Mouse (Mus musculus) spleen, postnatal 10 days (tissue): ENCODE results near the gene Col8a2.

ENCODE experiments used
- DNase-seq, 2 experiments: peaks; one replicate each; pipeline ENCODE4 v3.0.0; 2021 to 2022; ENCODE audit warnings: low spot score in 2 of 2

The Col8a2 gene

DNA sequence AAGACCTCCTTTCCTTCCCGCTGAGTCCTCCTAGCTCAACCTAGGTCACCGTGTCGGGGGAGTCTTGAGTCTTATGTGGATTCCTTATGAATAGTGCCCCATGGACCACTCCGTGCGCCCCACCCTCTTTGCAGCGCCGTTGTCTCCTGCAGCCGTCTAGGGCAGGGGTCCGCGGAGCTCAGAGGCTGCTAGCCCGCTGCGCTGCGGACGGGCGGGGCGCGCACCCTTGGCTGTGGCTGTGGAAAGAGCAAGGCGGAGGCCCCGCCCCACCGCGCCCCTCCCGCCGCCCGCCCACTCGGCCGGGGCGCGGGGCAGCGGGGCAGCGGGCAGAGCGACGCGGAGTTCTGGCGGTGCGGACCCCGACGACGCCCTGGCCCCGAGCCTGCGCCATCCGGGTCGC is at the start of gene Col8a2:
TSS of gene Col8a2 (plus strand) at position 302 of the 400 bp plus-strand sequence.
- no peak for DNase-seq

DNA sequence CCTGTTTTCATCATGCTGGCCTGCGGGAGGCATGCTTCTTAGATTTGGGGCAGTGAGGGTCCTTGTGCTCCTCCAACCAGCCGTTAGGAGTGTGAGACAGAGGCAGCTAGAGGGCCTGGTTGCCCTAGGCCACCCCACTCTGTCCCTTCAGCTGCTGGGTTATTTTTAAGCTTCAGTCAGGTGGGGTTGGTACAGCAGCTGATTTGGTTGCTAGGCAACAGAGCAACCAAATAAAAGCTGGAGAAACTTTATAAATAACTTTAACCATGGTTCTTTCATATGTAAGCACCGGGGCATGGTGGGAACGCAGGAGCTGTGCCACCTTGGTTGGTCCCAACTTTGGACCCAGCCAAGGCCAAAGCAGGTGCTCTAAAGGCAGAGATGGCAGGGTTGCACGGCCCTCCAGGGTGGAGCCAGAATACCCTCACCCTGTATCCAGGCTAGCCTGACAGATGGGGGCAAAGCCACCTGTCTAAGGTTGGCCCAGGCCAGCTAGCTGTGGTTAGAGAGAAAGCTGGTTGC is 48.8 kb upstream of the Col8a2 start:
- no peak for DNase-seq

DNA sequence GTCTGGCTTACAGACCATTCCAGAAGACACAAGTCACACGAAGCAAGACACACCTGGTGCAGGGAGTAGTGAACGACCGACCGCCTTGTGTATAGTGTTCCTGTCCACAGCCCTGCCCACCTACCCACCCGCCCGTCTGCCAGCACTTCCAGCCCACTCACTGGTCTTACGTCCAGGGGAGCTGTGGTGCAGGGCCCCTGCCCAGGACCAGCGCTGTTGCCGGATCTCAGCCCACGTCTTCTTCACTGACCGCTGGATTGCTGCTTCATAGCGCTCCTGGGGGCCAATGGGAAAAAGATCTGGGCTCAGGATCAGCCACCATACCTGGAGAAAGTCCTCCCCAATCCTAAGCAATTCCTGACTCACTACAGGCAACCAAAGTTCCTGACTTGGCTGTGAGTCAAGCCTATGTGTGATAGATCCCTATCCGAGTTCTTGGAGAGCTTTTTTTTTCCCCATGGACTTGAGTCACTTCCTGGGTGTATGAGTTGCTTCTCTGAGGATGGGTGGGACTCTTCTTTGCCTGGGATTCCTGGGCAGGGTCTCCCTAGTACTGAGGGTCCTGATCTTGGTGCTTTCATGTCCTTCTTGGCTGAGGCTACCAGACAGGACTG is 46.6 kb upstream of the Col8a2 start:
- DNase-seq = no peak

DNA sequence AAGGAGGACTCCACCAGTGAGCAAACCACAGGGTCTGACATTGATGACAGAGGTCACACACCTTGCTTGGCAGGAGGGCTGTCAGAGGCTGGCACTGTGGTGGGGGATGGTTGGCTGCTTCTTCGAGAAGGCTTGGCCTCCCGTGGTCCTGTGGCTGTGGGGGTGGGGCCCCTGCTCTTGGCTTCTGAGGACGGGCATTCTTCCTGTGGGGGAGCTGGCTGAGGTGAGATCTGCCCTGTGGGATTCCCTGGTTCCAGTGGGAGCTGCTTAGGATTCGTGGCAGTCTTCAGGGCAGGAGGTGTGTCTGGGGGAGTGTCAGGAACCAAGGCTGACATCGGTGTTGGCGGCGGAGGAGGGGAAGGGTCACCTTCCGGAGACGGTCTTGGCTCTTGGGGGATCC is 44.6 kb upstream of the Col8a2 start:
- DNase-seq = no peak

DNA sequence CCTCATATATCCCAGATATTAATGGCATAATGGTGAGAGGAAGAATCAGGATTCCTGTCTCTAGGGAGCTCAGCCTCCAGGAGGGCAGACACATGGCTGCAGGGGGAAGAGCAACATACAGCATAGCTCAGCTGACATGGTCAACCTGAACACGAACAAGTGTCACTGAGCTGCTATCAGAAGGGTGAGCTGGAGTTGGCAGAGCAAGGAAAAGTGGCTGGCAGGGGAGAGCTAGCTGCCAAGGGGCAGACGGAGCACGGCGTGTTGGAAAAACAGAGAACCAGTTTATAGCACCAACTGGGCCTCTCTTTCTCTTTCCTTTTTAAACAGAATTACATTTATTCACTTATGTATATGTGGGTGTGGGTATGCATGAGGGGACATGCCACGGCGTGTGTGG is 44.1 kb upstream of the Col8a2 start:
- no peak for DNase-seq

DNA sequence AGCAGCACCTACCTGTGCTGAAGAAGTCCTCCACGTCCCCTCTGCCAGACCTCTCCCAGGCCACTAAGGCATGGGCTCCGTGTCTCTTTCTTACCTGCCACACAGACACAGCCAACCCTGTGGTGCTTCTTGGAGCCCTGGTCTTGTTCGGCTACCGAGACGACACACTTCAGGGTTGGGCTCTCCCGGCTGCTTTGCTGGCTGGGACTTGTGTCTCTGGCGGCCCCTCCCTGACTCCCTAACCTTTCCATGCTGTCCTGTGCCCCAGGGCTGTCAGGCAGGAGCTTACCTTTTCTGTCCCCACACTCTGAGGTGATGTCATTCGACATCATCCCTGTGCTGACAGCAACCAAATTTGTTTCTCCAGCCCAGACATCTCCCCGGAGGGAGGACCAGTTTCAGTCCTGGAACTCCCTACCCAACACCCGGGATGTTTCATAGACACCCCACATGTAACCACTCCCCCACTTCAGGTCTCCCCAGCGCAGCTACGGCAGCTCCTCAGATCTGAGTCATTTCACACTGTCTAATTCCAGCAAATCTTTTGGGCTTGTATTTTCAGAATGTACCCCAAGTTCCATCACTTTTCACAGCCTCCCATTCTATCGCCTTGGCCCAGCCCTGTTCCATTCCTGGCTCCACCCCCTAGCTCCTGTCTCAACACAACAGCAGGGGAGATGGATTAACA is 40.2 kb upstream of the Col8a2 start:
- DNase-seq = no peak

DNA sequence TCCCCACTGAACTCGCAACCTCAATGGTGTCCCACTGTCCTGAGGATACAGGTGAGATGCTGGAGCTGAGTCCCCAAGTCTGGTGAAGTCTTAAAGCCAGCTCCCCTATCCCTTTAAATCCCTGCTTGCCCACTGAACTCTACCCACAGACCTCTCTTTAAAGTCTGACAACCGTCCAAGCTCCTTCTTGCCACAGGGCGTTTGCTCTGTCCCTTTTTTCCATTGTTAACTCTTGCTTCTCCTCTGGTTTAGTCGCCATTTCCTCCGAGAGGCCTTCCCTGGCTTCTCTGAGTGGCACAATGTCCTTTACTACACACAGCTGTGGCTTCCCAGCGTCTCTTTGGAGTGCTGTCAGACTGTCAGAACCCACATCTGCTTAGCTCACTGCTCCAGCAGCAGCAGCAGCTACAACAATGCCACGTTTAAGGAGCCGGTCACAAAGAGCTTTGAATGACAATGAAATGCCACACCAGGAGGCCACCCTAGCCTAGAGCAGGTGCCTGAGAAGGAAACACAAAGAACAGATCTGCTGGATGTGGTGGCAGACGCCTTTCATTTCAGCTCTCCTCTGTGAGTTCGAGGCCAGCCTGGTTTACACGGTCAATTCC is 38.2 kb upstream of the Col8a2 start:
- DNase-seq = no peak

DNA sequence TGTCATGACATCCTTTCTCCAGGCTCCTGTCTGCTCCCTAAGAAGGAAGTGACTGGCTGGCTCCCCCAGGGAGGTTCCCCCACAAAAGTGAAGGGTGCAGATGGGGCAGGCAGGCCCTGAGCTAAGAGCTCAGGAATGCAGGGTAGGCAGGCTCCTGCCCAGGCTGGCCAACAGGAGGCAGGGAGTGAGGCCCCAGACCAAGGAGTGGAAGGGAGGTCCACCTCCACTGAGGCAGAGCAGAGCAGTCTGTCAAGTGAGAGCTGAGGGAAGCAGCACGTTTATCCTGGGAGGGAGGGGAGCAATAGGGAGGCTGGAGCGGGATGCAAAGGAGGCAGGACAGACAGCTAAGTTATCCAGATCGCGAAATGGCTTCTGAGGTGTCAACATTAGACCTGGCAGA is 35.9 kb upstream of the Col8a2 start:
- DNase-seq = no peak

DNA sequence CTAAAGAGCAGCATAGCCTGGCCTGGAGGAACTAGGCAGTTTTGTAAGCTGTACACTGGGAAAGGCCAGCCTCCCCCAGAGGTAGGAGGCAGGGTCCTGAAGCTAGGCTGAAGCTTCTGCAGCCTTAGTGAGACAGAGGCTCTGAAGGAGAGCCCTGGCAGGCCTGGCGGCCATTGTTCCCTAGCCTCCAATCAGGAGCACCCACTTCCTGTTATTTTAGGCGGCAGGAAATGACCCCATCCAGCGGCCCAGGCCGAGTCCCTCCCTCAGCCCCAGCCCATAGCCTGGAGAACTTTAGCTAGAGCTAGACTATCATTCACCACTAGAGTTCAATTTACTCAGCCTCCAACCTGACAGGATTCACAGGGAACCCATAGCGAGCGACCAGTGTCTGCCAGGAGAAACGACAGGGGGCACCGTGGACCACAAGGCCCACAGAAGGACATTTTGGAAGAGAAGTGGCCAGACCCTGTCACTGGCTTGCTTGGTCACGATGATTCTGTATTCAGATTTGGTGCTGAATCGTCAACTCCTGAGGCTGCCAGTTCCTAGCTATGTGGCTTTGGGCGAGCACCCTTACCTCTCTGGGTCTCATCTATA is 34.8 kb upstream of the Col8a2 start:
- no peak for DNase-seq

DNA sequence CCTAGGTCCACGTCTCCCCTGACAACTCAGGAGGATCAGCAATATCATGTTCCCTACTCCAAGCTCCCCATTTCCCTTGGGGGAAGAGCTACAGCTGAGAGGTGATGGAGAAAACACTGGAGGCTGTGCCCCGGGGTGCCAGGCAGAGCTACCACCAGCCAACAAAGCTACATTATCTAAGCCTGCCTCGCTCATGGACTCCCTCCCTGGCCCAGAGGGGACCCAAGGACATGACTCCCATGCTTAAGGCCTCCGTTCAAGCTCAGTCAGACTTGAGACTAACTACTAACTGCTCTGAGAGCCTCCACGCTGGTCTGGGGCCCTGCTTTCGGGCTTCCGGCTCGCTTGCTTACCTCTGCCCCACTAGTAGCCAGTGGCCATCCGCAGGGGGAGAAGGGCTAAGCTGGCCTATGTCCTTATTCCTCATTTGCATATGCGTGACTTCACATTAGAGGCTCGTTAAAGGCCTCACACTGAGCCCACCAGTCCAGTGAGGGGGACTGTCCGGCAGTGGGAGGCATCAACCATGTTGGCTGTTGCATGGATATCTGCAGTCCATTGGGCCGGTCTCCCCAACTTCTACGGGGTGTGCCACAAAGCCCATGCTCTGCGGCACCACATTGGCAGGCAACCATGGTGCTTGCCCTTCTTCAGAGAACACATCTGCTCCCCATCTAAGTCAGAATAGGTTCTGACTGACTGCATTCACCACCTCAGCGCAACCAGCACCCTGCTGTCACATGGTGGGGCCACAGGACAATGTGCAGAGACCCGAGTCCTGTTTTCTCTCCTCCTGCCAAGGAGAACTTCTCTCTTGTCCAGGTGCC is 34.0 kb upstream of the Col8a2 start:
- DNase-seq = no peak

DNA sequence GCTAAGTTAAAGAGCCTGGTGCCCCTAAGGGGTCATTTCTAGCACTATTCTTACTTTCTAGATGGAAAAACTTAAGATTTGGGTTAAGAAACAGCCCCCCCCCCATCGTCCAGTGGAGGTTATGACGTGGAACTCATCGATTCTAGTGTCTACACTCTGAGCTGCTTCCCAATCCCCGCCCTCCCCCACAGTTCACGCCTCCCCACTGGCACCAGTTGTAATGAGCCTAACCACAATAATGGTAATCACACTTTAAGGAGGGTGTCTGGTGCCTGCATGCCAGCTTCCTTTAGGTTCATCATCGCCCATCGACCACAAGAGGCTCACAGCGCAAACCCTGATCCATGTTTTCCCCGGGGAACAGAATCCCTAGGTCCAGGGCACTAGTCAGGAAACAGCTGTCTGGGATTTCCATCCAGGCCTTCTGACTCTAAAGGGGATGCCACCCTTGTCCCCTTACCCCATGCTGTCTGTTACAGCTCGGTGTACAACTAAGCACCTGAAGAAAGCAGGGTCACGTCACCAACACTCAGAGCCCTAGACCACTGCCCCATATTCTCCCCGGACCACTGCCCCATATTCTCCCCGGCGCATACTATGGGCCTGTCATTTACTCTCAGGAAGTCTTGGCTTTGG is 32.8 kb upstream of the Col8a2 start:
- no peak for DNase-seq

DNA sequence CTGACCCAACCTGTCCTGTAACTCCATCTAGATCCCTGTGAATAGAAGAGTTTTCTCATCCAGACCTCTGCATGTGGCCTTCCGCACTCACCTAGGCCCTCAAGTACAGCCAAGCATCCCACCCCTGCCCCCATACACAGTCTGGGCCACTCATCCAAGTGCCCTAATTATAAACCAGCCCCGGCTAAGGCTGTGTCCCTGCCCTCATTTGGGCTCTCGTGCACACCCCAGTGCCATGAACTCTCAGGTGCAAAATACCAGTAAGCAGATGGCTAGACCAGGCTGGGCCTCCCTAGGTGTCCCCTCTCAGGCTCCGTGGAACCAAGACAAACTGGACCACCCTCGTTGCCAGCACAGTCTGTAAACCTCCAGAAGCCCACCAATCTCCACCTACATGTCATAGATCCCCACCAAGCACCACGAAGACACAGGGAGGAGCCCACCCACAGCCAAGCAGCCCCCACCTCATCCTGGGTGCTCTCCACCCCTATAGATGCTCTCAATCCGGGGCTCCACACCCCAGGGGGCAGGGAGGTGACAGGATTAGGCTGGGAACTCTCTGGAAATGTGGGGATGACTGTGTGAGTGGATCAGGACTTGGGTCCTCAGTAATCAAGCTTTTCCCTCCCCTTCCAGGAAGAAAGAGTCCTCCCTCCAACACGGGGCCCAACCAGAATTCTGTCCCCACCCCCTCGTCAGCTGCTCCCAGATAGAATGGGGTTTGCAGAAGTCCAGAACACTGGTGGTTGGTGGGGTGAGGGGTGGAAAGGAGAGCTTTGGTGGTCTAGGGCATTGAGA is 32.1 kb upstream of the Col8a2 start:
- DNase-seq = no peak

DNA sequence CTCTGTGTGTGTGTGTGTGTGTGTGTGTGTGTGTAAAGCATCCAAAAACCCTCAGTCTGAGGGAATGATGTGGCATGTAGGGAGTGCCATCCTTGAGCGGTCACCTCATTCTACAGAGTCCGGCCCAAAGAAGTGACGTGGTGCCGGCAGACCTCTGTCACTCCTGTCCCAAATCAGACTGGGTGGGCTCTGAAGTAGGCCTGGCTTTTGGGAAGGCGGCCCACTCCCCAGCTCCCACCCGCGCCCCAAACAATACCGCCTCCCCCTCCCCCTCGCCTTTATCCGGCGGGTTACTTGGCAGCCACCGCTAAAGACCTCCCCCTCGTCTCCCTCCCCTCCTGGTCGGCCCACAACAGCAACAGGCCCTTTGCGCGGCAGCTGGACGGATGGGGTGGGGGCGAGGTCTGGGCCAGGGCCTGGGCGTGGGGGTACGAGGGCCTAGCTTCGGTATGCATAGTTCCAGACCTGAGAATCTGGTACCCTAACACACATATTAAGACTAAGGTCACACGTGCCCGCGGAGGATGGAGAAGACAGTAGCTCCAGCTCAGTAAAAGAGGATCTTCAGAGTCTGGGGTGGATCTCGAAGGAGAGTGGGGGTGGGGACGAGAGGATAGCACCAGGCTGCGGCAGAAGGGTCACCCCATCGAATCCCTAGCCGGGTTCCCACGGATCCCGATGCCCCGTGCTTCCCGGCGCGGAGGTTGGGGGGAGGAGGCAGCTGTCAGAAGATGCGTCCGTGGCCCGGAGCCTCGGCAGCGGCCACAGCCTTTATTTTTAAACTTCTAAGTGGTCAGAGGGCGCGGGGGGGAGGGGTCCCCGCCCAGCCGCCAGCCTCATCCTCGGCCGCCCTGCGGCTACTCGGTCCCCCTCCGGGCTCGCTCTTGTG is 31.2 kb upstream of the Col8a2 start:
- peak in 1 of 2 experiments; percentile 53 for DNase-seq

DNA sequence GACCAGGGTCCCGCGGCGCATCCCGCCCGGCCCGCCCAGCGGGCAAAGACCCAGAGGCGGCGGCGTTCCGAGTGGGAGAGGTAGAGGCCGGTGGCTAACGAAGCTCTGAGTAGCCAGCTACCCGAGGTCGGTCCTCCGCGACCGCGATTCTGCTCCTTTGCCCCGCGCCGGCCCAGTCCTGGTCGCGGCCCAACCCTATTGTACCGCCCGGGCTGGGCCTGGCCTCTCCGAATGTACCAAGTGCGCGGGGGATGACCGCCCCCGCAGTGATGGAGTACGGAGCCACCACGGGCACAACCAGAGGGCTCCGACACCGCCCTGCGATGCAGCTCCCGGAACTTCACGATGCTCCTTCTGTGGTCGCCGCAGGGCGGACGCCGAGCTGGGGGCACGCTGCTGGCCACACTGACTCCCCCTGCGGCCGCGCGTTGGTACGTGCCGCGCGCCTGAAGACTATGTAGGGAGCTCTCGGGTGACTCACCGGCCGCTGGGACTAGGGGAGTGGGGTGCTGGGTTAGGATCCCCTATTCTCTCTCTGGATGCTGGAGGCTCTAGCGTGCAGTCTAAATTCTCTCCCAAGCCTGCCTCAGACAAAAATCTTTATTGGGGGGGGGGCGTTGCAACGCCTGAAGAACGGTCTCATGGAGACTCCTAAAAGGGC is 30.3 kb upstream of the Col8a2 start, which contains the start of gene Map7d1:
TSS of gene Map7d1 (minus strand) at position 213 of the 661 bp plus-strand sequence.
- DNase-seq = peak; percentile 90 to 94

DNA sequence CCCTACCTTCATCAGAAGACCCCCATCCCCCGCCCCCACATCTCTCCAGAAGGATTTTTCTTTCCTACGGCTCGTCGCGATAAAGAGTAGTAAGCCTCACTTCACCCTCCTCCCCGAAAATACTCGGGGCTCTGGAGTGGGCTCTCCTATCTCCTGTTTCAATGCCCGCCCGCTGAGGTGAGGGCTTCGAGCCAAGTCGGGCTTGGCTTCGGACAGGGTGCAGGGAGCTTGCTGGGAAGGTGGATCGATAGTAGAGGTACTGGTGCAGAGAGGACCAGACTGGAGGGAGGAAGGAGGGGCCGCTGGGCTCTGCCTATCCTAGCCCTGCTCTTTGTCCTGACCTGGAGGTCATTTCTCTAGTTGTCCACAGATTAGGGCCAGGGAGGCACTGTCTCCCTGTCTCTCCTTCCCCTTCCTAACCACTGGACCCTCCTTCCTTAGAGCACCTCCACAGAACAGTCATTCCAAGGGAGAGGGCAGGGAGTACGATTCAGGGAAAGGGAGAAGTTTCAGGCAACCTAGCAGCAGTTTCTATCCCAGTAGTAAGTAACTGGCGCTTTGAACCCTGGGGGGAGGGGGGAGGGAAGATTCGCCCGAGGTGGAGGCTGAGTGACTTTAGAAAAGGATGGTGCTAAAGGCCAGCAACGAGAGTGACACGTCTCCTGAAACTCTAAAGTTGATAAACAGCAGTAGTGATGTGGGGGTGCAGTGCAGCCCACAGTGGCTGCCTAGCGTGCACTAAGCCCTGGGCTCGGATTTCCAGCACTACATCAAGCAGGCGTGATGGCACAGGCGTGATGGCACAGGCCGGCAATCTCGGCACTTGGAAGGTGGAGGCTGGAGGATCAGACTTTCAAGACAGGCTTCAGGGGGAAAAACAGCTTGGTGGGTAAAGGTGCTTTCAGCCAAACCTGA is 29.4 kb upstream of the Col8a2 start:
- DNase-seq = peak in 1 of 2 experiments; percentile 47

DNA sequence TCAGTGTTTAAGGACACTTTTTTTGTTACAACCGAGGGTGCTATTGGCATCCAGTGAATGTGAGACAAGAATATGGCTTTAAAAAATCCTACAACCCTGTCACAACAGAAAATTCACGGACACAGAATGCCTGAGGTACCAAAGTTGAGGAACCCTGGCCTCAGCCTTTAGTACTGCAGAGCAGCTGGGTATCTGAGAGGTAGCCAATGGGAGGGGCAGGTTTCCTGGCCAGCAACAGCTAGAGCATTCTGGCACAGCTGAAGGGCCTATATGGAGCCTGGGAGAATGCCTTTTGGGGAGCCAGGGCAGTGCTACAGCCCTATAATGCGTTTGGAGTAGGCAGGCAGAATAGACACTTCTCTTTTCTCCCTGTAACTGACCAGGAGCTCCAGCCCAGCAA is 27.5 kb upstream of the Col8a2 start:
- no peak for DNase-seq

DNA sequence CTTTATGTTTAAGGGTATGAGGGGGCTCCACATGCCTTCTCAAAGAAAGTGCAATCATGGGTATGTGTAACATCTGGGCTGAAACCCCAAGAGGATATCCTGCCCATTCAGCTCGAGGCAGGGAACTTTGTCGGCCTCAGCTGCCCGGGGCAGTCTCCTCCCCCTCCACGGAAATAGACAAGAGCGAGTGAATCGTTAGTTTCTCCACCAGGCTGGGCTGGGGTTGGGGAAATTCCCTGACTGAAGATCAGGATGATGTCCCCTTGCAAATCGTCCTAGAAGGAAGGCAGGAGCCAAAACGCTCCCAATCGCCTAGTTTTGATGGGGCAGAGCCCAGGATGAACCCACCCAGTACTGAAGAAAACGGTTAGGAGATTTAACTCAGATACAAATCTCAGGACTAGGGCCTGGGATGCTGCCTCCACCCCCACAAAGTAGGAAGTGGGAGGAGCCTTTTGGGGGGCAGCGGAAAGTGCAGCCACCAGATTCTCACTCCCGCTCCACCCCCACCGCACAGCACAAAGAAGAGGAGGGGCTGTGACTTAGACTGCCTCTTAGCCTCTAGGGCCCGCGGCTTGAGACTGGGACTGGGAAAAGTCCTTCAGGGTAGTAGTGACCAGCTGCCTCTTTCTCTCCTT is 27.0 kb upstream of the Col8a2 start:
- DNase-seq = peak in 1 of 2 experiments; percentile 73
